Mouse (Mus musculus) liver, postnatal 0 days (tissue): Measurements from ENCODE around the gene Rtcb.

Experiments
- CTCF ChIP-seq: sonication (generic); IDR thresholded peaks from 2 replicates; pipeline ENCODE4 v1.5.1; 2016; ENCODE audit warnings: antibody characterized with exemption, low read depth
- EP300 ChIP-seq: IDR thresholded peaks from 2 replicates; pipeline ENCODE4 v1.6.1; 2016; ENCODE audit warnings: antibody characterized with exemption, low read depth, mild to moderate bottlenecking

DNA sequence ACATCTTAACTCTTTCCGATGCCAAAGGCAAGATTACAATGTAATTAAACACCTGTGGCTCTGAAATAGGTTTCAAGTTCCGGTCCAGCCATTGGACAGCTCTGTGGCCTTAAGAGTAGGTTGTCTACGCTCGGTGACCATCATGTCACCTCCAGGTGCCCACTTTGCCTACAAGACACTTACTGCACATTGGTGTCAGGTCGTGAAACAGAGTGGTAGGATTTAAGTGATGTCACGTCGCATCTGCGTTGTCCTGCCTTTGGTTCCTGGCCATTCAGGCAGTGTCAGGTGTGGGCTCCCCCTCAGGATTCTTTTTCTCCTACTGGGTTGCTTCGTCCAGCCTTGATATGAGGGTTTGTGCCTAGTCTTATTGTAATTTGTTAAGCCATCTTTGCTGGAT lies 14.2 kb upstream of the Rtcb start:
- TF ChIP-seq CTCF (no peak), EP300 (no peak)
